Mouse (Mus musculus): ENCODE measurements around the gene Diaph2. TPM values are rescaled to one million over a fixed set of nuclear protein-coding genes. Genes with fewer than 3 reads are reported as not detected.

Diaph2 gene
- polyA plus RNA-seq (2016; fragmentation: Nextera tagmentation; extraction: Ambion mirVana): 3.2 and 3.7 TPM in 2 replicates

GRCm38 (mm10) chrX:129749571-129750061, at the start of gene Diaph2:
Gene Diaph2, plus strand, starts transcription at chrX:129749742.
- Histone ChIP-seq H3K36me3 (replicated peaks) (no peaks in the 10 kb centered on the region), H3K9me3 (no peaks in the 10 kb centered on the region), H3K4me1 (no peaks in the 10 kb centered on the region), H3K4me3 (peak within 1 kb of the TSS; percentile 62), H3K27ac (peak within 1 kb of the TSS; percentile 84), H3K27me3 (ENCODE audit: poor library complexity, severe bottlenecking) (no peaks in the 10 kb centered on the region; the same call in 1 of the 2 replicates)
- peak; percentile 69 for DNase-seq (ENCODE audit: extremely low spot score, low spot score)
- 15% methylated on average over 45 of the region's 49 CpGs for WGBS

- no peak overlapping the region for H3K27ac ChIP-seq
- no peaks in the 10 kb centered on the region for H3K36me3 ChIP-seq (replicated peaks)
- no peaks in the 10 kb centered on the region for H3K27me3 ChIP-seq (ENCODE audit: poor library complexity, severe bottlenecking)
- H3K4me3 ChIP-seq: no peak overlapping the region
- no peaks in the 10 kb centered on the region for H3K9me3 ChIP-seq
- 69% methylated on average over 6 of the region's 6 CpGs for WGBS
- no peaks in the 10 kb centered on the region for H3K4me1 ChIP-seq
- DNase-seq (ENCODE audit: extremely low spot score, low spot score): no peak
Measured at GRCm38 (mm10) chrX:129701634-129702312, 47.8 kb upstream of the Diaph2 start.

- Histone ChIP-seq H3K4me3 (no peak overlapping the region), H3K4me1 (no peaks in the 10 kb centered on the region), H3K27me3 (ENCODE audit: poor library complexity, severe bottlenecking) (no peaks in the 10 kb centered on the region), H3K9me3 (no peaks in the 10 kb centered on the region), H3K27ac (no peak overlapping the region), H3K36me3 (replicated peaks) (no peaks in the 10 kb centered on the region)
- 79% methylated on average over 2 of the region's 2 CpGs for WGBS
- no peak for DNase-seq (ENCODE audit: extremely low spot score, low spot score)
Measured at GRCm38 (mm10) chrX:129709656-129710055, 39.9 kb upstream of the Diaph2 start.

GRCm38 (mm10) chrX:129728717-129729220, 20.8 kb upstream of the Diaph2 start:
- no peak for DNase-seq (ENCODE audit: extremely low spot score, low spot score)
- no peak overlapping the region for H3K4me3 ChIP-seq
- no peaks in the 10 kb centered on the region for H3K4me1 ChIP-seq
- H3K27me3 ChIP-seq (ENCODE audit: poor library complexity, severe bottlenecking): no peaks in the 10 kb centered on the region
- 35% methylated on average over 2 of the region's 2 CpGs for WGBS
- no peaks in the 10 kb centered on the region for H3K9me3 ChIP-seq
- no peaks in the 10 kb centered on the region for H3K36me3 ChIP-seq (replicated peaks)
- H3K27ac ChIP-seq: no peak overlapping the region

GRCm38 (mm10) chrX:129736562-129736961, 13.0 kb upstream of the Diaph2 start:
- no peak for DNase-seq (ENCODE audit: extremely low spot score, low spot score)
- WGBS: 64% methylated on average over 1 of the region's 1 CpGs
- Histone ChIP-seq H3K4me1 (no peaks in the 10 kb centered on the region), H3K9me3 (no peaks in the 10 kb centered on the region), H3K27me3 (ENCODE audit: poor library complexity, severe bottlenecking) (no peaks in the 10 kb centered on the region), H3K27ac (no peak overlapping the region), H3K4me3 (no peak overlapping the region), H3K36me3 (replicated peaks) (no peaks in the 10 kb centered on the region)

- no peaks in the 10 kb centered on the region for H3K27me3 ChIP-seq (ENCODE audit: poor library complexity, severe bottlenecking)
- H3K4me1 ChIP-seq: no peaks in the 10 kb centered on the region
- no peak overlapping the region for H3K27ac ChIP-seq
- DNase-seq (ENCODE audit: extremely low spot score, low spot score): no peak
- no peaks in the 10 kb centered on the region for H3K36me3 ChIP-seq (replicated peaks)
- no peaks in the 10 kb centered on the region for H3K9me3 ChIP-seq
- no peak overlapping the region for H3K4me3 ChIP-seq
Measured at GRCm38 (mm10) chrX:129739226-129739625, 10.3 kb upstream of the Diaph2 start.

GRCm38 (mm10) chrX:129742981-129743380, 6.6 kb upstream of the Diaph2 start:
- Histone ChIP-seq H3K36me3 (replicated peaks) (no peaks in the 10 kb centered on the region), H3K4me3 (no peak overlapping the region), H3K9me3 (no peaks in the 10 kb centered on the region), H3K27me3 (ENCODE audit: poor library complexity, severe bottlenecking) (no peaks in the 10 kb centered on the region), H3K4me1 (no peaks in the 10 kb centered on the region), H3K27ac (no peak overlapping the region)
- DNase-seq (ENCODE audit: extremely low spot score, low spot score): no peak
- WGBS: 84% methylated on average over 3 of the region's 3 CpGs

GRCm38 (mm10) chrX:129745976-129746375, 3.6 kb upstream of the Diaph2 start:
- no peaks in the 10 kb centered on the region for H3K4me1 ChIP-seq
- no peaks in the 10 kb centered on the region for H3K9me3 ChIP-seq
- DNase-seq (ENCODE audit: extremely low spot score, low spot score): no peak
- H3K27me3 ChIP-seq (ENCODE audit: poor library complexity, severe bottlenecking): no peaks in the 10 kb centered on the region; the same call in 1 of the 2 replicates
- WGBS: 79% methylated on average over 3 of the region's 3 CpGs
- H3K27ac ChIP-seq: no peak overlapping the region
- H3K36me3 ChIP-seq (replicated peaks): no peaks in the 10 kb centered on the region
- no peak overlapping the region for H3K4me3 ChIP-seq

- no peaks in the 10 kb centered on the region for H3K4me1 ChIP-seq
- peak overlapping the region; percentile 62 for H3K4me3 ChIP-seq
- WGBS: 17% methylated on average over 1 of the region's 1 CpGs
- H3K27ac ChIP-seq: peak overlapping the region; percentile 84; the same call in 1 of the 2 replicates
- no peaks in the 10 kb centered on the region; the same call in 1 of the 2 replicates for H3K27me3 ChIP-seq (ENCODE audit: poor library complexity, severe bottlenecking)
- H3K36me3 ChIP-seq (replicated peaks): no peaks in the 10 kb centered on the region
- no peaks in the 10 kb centered on the region for H3K9me3 ChIP-seq
- DNase-seq (ENCODE audit: extremely low spot score, low spot score): no peak
Measured at GRCm38 (mm10) chrX:129749102-129749501, 440 bp upstream of the Diaph2 start.

- no peak for DNase-seq (ENCODE audit: extremely low spot score, low spot score)
- Histone ChIP-seq H3K9me3 (no peaks in the 10 kb centered on the region), H3K27ac (peak overlapping the region; percentile 84), H3K4me3 (peak overlapping the region; percentile 62), H3K27me3 (ENCODE audit: poor library complexity, severe bottlenecking) (no peaks in the 10 kb centered on the region; the same call in 1 of the 2 replicates), H3K36me3 (replicated peaks) (no peaks in the 10 kb centered on the region), H3K4me1 (no peaks in the 10 kb centered on the region)
- 21% methylated on average over 27 of the region's 31 CpGs for WGBS
Measured at GRCm38 (mm10) chrX:129750094-129750569, 590 bp downstream of the Diaph2 start.

- peak overlapping the region; percentile 62 for H3K4me3 ChIP-seq
- WGBS: 12% methylated on average over 6 of the region's 6 CpGs
- peak overlapping the region; percentile 84; the same call in 1 of the 2 replicates for H3K27ac ChIP-seq
- no peaks in the 10 kb centered on the region; the same call in 1 of the 2 replicates for H3K27me3 ChIP-seq (ENCODE audit: poor library complexity, severe bottlenecking)
- no peak for DNase-seq (ENCODE audit: extremely low spot score, low spot score)
- no peaks in the 10 kb centered on the region for H3K36me3 ChIP-seq (replicated peaks)
- H3K9me3 ChIP-seq: no peaks in the 10 kb centered on the region
- no peaks in the 10 kb centered on the region for H3K4me1 ChIP-seq
Measured at GRCm38 (mm10) chrX:129750606-129751005, 1.1 kb downstream of the Diaph2 start.

GRCm38 (mm10) chrX:129756606-129757005, 7.1 kb downstream of the Diaph2 start:
- no peaks in the 10 kb centered on the region for H3K27me3 ChIP-seq (ENCODE audit: poor library complexity, severe bottlenecking)
- no peaks in the 10 kb centered on the region for H3K9me3 ChIP-seq
- no peak overlapping the region for H3K27ac ChIP-seq
- H3K4me3 ChIP-seq: no peak overlapping the region
- DNase-seq (ENCODE audit: extremely low spot score, low spot score): no peak
- H3K36me3 ChIP-seq (replicated peaks): no peaks in the 10 kb centered on the region
- no peaks in the 10 kb centered on the region for H3K4me1 ChIP-seq

GRCm38 (mm10) chrX:129762649-129763048, 13.1 kb downstream of the Diaph2 start:
- H3K36me3 ChIP-seq (replicated peaks): no peaks in the 10 kb centered on the region
- 92% methylated on average over 2 of the region's 2 CpGs for WGBS
- no peak overlapping the region for H3K27ac ChIP-seq
- no peaks in the 10 kb centered on the region for H3K27me3 ChIP-seq (ENCODE audit: poor library complexity, severe bottlenecking)
- DNase-seq (ENCODE audit: extremely low spot score, low spot score): no peak
- no peaks in the 10 kb centered on the region for H3K9me3 ChIP-seq
- H3K4me1 ChIP-seq: no peaks in the 10 kb centered on the region
- H3K4me3 ChIP-seq: no peak overlapping the region

Measured in forebrain, embryonic 10.5 days (tissue).